Mouse (Mus musculus) CH12.LX (cell line): ENCODE measurements around the gene Sparcl1.

Experiments used
- CHD1 ChIP-seq: IDR thresholded peaks from 2 replicates; pipeline ENCODE4 v1.6.1; 2012; ENCODE audit warnings: low read depth, low read length, improper control_type of control experiment, inconsistent platforms
- CTCF ChIP-seq, 2 experiments: IDR thresholded peaks in 1 of 2; conservative IDR thresholded peaks in 1 of 2; 2 replicates each; pipeline ENCODE4 v1.5.1; 2011 to 2012; ENCODE audit warnings: low read depth in 2 of 2, low read length in 2 of 2, improper control_type of control experiment in 1 of 2, inconsistent platforms in 1 of 2, mild to moderate bottlenecking in 1 of 2, moderate library complexity in 1 of 2
- EP300 ChIP-seq: IDR thresholded peaks from 2 replicates; pipeline ENCODE4 v1.6.1; 2011; ENCODE audit warnings: low read length, improper control_type of control experiment
- USF2 ChIP-seq: conservative IDR thresholded peaks from 2 replicates; pipeline ENCODE4 v1.6.1; 2011; ENCODE audit warnings: low read depth, low read length, improper control_type of control experiment

DNA sequence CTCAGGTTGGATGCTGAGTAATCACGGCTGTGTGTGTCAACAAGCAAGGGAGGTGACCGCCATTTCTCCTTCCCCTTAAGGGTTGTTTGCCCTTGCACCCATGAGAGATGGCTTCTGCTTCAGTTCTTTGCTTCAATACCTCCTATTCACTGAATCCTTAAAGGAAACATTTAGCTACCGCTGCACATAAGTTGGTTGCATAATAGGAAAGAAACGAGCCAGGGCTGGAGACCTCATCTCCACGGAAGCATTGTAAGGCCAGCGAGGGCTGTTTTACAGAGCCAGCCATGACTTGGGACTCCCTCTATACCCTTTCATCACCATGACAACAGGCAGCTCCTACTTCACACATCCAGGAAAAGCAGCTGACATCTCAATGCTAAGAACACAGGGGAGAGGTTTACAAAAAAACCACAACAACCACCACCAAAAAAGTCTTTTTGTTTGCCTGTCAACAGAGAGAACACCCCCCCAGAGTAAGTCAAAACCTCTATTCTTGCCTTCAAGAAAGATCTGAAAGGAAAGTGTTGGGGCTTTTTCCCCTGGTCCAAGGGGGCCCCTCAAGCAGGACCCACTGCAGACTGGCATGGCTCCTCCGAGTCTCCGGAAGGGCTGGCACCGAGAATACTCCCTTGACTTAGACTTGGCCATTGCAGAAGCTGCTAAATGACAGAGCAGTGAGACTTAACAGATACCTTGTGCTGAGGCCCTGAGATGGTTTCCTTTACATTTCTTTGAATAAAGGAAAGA is 3.2 kb downstream of the Sparcl1 start:
- TF ChIP-seq CTCF (conservative IDR thresholded peaks at IDR 0.05 in 1 of 2, IDR thresholded peaks at IDR 0.05 in 1 of 2; ENCODE audit: low read depth in 2 of 2, low read length in 2 of 2): no peak
- TF ChIP-seq USF2: no peak
- no peak for TF ChIP-seq EP300
- TF ChIP-seq CHD1: no peak
